Mouse (Mus musculus): Measurements from ENCODE around the gene Prss38. TPM values are rescaled to one million over a fixed set of nuclear protein-coding genes. Genes with fewer than 3 reads are reported as not detected.

Prss38 gene
- not detected for total RNA-seq (2023)

DNA sequence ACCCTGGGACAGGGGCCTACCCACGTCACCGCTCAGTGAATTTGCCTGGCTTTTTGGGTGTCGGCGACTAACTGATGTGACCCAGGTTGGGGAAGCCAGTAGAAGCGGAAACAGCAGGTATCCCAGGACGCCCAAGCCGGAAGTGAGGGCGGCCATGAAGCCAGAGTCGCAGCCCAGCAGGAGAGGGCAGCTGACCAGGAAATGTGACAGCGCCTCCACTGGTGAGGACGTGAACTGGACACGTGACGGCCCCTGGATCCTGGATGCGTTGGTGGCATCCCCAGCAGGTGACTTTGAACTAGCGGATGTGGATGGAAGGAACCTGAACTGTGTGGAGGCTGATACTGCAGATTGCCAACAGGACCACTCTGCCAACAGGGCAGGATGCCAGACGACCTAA is at the start of gene Prss38:
Prss38 (minus strand) TSS at position 183 of the 400 bp plus-strand sequence.

Other genes starting within 250 kb of the Prss38 start
- gene Obscn, start 239.3 kb downstream of the Prss38 start, total RNA-seq (2023) = under 1 TPM; 0.02 TPM
- gene Iba57, start 211.9 kb downstream of the Prss38 start, total RNA-seq (2023) = 1 to 10 TPM; 4.8 to 6.6 TPM
- gene Gjc2, start 192.4 kb downstream of the Prss38 start, total RNA-seq (2023) = not detected
- gene Guk1, start 183.4 kb downstream of the Prss38 start, total RNA-seq (2023) = 10 to 100 TPM; 12.1 to 13.2 TPM
- gene Mrpl55, start 173.2 kb downstream of the Prss38 start, total RNA-seq (2023) = 10 to 100 TPM in 1 of 2 experiments, 1 to 10 TPM in 1; 9.3 to 13.5 TPM
- gene 2310033P09Rik, start 167.3 kb downstream of the Prss38 start, total RNA-seq (2023) = 10 to 100 TPM; 14.8 to 16.9 TPM
- gene Arf1, start 147.4 kb downstream of the Prss38 start, total RNA-seq (2023) = 100 to 1,000 TPM; 309 to 327 TPM
- gene Wnt3a, start 84.9 kb downstream of the Prss38 start, total RNA-seq (2023) = not detected
- gene Wnt9a, start 68.7 kb downstream of the Prss38 start, total RNA-seq (2023) = not detected
- 1 to 10 TPM; 1.4 to 2.1 TPM for gene Jmjd4, start 74.4 kb upstream of the Prss38 start, total RNA-seq (2023)
- 1 to 10 TPM; 3.1 to 3.4 TPM for gene Snap47, start 75.5 kb upstream of the Prss38 start, total RNA-seq (2023)
- under 1 TPM; 0.35 to 0.47 TPM for gene Zfp867, start 96.8 kb upstream of the Prss38 start, total RNA-seq (2023)
- gene Zkscan17, start 151.1 kb upstream of the Prss38 start, total RNA-seq (2023) = 10 to 100 TPM in 1 of 2 experiments, 1 to 10 TPM in 1; 8.5 to 12.0 TPM
- 100 to 1,000 TPM; 302 to 343 TPM for gene Nlrp3, start 165.9 kb upstream of the Prss38 start, total RNA-seq (2023)
- gene Olfr222, start 200.6 kb upstream of the Prss38 start, total RNA-seq (2023) = not detected
- gene Olfr223, start 217.6 kb upstream of the Prss38 start, total RNA-seq (2023) = not detected

Measured in neutrophil, adult 59 days (primary cell).